Mouse (Mus musculus): Measurements from ENCODE around the gene Cklf. TPM values are rescaled to one million over a fixed set of nuclear protein-coding genes. Genes with fewer than 3 reads are reported as not detected.

Gene Cklf
- 8.0 TPM for polyA plus RNA-seq (2015; fragmentation: Illumina TruSeq; extraction: RNeasy Lipid Tissue Mini Kit (QIAGEN cat#74804); ENCODE audit: low read depth, low replicate concordance)

DNA sequence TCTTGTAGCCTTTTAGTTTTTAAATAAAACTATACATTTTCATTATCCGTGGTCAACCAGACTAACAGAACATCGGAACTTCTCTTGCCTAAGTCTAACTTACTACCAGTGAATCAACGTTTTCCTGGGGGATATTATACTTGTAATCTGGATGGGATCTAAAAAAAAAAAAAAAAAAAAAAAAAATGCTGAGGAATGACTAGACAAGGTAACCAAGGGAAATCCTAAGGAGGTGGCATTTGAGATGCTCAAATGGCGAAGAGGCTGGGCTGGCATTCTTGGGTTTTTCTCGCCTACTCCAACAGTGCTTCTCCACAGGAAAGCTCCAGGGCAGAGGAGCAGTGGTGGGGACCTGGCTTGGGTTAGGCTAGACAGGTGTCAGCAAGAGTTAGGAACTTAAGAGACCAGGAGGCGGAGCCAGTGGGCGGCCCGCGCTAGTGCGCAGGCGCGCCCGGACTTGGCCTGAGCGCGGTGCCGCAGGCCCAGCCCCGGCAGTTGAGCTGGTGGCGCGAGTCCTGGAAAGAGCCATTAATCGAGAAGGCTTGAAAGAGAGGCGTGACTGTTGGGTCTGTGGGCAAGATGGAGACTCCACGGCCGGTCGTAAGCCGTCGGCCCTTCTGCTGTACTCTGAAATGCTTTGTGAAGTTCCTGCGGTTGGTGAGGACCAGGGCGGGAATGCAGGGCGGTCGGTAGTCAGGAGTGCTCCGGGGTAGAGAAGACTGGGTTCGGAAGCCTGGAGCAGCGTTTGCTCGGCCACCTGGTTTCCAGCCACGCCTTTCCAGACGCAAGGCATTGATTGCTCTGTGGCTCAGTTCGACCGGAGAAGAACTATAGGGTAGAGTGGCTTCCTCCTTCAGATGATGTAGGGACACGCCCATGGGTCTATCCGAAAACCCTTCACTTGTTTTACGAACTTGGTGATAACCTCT is at the start of gene Cklf:
TSS of gene Cklf (plus strand) at position 423 of the 929 bp plus-strand sequence.

DNA sequence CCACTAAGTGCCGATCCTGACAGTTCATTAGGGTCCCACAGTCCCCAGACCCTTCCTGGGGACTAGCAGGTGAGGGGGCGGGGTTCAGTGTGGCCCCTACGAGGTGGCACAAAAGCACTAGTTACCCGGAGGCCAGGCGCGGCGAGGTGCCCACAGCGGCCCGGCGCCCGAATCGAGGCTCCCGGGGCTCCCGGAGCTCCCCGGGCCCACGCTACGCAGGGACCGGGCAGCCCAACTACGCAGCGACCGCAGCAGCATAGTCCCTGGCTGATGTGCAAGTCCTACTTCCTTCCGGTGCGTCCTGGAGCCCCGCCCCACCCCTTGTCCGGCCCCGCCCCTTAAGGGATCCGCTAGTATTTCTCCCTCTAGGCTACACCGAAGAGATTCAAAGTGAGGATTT is 2.4 kb upstream of the Cklf start, which contains the start of gene Tk2:
TSS of gene Tk2 (minus strand) at position 283 of the 400 bp plus-strand sequence.

DNA sequence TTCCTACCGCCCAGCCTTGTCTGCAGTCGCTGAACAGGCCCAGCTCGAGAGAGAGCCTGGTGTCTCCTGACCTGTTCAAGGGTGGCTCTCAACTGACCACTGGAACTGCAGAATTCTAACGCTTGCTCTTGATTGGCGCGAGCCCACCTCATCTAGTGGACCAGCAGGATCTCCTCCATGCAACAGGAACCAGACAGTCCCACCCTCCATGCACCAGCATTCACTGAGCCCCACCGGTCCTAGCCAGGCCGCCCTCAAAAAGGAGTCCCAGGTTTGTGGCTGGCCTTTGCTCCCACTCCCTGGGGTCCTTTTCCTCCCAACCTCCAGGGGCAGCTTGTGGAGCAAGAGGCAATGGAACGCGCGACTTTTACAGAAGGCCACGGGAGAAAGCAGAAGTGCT is 42.4 kb downstream of the Cklf start, which contains the start of gene Cmtm2a:
TSS of gene Cmtm2a (minus strand) at position 101 of the 400 bp plus-strand sequence.

DNA sequence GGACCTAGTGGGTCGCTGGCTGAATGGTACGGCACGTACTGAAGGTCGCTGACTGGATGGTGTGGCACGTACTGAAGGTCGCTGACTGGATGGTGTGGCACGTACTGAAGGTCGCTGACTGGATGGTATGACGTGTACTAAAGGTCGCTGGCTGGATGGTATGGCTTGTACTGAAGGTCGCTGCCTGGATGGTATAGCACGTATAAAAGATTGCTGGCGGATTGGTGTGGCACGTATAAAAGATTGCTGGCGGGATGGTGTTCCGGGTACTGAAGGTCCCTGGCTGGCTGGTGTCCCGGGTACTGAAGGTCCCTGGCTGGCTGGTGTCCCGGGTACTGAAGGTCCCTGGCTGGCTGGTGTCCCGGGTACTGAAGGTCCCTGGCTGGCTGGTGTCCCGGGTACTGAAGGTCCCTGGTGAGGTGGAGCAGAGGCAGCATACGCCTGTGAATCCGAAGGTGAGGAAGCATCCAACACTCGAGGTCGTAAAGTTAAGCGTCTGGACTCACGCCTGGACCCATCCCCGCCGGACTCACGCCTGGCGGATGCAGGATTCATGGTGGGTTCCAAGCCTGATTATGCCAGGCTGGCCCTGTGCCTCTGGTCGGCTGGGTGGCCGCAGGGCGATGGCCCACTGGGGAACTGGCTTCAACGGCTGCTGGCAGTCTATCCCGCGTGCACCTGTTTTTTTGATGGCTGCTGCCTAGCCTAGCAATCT is 58.9 kb downstream of the Cklf start, which contains the start of the genes Gm45711 and Cmtm1:
TSS of gene Gm45711 (minus strand) at position 641 of the 715 bp plus-strand sequence.
TSS of gene Cmtm1 (minus strand) at position 705 of the 715 bp plus-strand sequence.

Other genes starting within 250 kb of the Cklf start
- 9.8 TPM for gene Cdh5, start 149.2 kb upstream of the Cklf start, polyA plus RNA-seq (2015; fragmentation: Illumina TruSeq; extraction: RNeasy Lipid Tissue Mini Kit (QIAGEN cat#74804); ENCODE audit: low read depth, low replicate concordance)
- gene Bean1, start 80.4 kb upstream of the Cklf start, polyA plus RNA-seq (2015; fragmentation: Illumina TruSeq; extraction: RNeasy Lipid Tissue Mini Kit (QIAGEN cat#74804); ENCODE audit: low read depth, low replicate concordance) = 10.8 TPM
- 40.2 TPM for gene Tk2, start 2.3 kb upstream of the Cklf start, polyA plus RNA-seq (2015; fragmentation: Illumina TruSeq; extraction: RNeasy Lipid Tissue Mini Kit (QIAGEN cat#74804); ENCODE audit: low read depth, low replicate concordance)
- not detected for gene Cmtm2a, start 42.3 kb downstream of the Cklf start, polyA plus RNA-seq (2015; fragmentation: Illumina TruSeq; extraction: RNeasy Lipid Tissue Mini Kit (QIAGEN cat#74804); ENCODE audit: low read depth, low replicate concordance)
- not detected for gene Gm45711, start 59.2 kb downstream of the Cklf start, polyA plus RNA-seq (2015; fragmentation: Illumina TruSeq; extraction: RNeasy Lipid Tissue Mini Kit (QIAGEN cat#74804); ENCODE audit: low read depth, low replicate concordance)
- gene Cmtm1, start 59.3 kb downstream of the Cklf start, polyA plus RNA-seq (2015; fragmentation: Illumina TruSeq; extraction: RNeasy Lipid Tissue Mini Kit (QIAGEN cat#74804); ENCODE audit: low read depth, low replicate concordance) = not detected
- gene Gm11020, start 70.7 kb downstream of the Cklf start, polyA plus RNA-seq (2015; fragmentation: Illumina TruSeq; extraction: RNeasy Lipid Tissue Mini Kit (QIAGEN cat#74804); ENCODE audit: low read depth, low replicate concordance) = not detected
- gene Cmtm2b, start 71.4 kb downstream of the Cklf start, polyA plus RNA-seq (2015; fragmentation: Illumina TruSeq; extraction: RNeasy Lipid Tissue Mini Kit (QIAGEN cat#74804); ENCODE audit: low read depth, low replicate concordance) = not detected
- 12.5 TPM for gene Cmtm3, start 88.5 kb downstream of the Cklf start, polyA plus RNA-seq (2015; fragmentation: Illumina TruSeq; extraction: RNeasy Lipid Tissue Mini Kit (QIAGEN cat#74804); ENCODE audit: low read depth, low replicate concordance)
- gene Cmtm4, start 144.9 kb downstream of the Cklf start, polyA plus RNA-seq (2015; fragmentation: Illumina TruSeq; extraction: RNeasy Lipid Tissue Mini Kit (QIAGEN cat#74804); ENCODE audit: low read depth, low replicate concordance) = 43.4 TPM
- gene Dync1li2, start 192.2 kb downstream of the Cklf start, polyA plus RNA-seq (2015; fragmentation: Illumina TruSeq; extraction: RNeasy Lipid Tissue Mini Kit (QIAGEN cat#74804); ENCODE audit: low read depth, low replicate concordance) = 132 TPM